ENCODE assay signal across 10 mouse cellular contexts in genomic region chr8:120696401-120697153, GRCm38 (mm10). TPM values are rescaled to one million over a fixed set of nuclear protein-coding genes. Genes with fewer than 3 reads are reported as not detected.
DNase-seq lines count a peak whose midpoint lies in the region; ATAC-seq and TF ChIP-seq lines count a peak whose summit lies in the region.
"Had no signal": no experiment of that assay in that cellular context is flagged by ENCODE, and none has a peak within 500 bp of the region (broad histone marks: within the 10 kb centered on the region; RNA-seq: fewer than 3 reads in every experiment).

No protein-coding gene starts in this region.

- TF ChIP-seq CTCF in hindbrain, postnatal 0 days (IDR thresholded peaks at IDR 0.05; ENCODE audit: low read depth) = no peak
- 0 out of 2 replicates have a peak, but pooled peaks have one; percentile 17 for TF ChIP-seq CTCF in thymus, adult 2 months (IDR thresholded peaks at IDR 0.05; ENCODE audit: borderline replicate concordance, control insufficient read depth, extremely low read depth, insufficient read depth, low read length, poor library complexity)

- no peaks in the 10 kb centered on the region for H3K36me3 ChIP-seq in hindbrain, postnatal 0 days (ENCODE audit: insufficient read depth, low read length)
- H3K36me3 ChIP-seq in thymus, adult 2 months (ENCODE audit: control insufficient read depth, insufficient read depth, low read length) = no peaks in the 10 kb centered on the region
- H3K36me3 ChIP-seq: embryonic facial prominence, embryonic 12.5 days had no signal

- peak; percentile 76 for ATAC-seq in hindbrain, postnatal 0 days
- ATAC-seq in erythroblast, adult 5-6 weeks (replicated peaks; ENCODE audit: low FRiP score, poor library complexity, severe bottlenecking) = no peak

- intact Hi-C loops in left cerebral cortex, postnatal 4 days (cut with DNase I) = no loop called here
- intact Hi-C loops in left cerebral cortex, postnatal 25 days (cut with DNase I) = no loop called here

- peak; percentile 33 for DNase-seq in embryo, embryonic 11 days
- DNase-seq in embryo, embryonic 9.5 days (ENCODE audit: extremely low spot score) = no peak
- peak; percentile 55 for DNase-seq in left cerebral cortex, postnatal 4 days
- DNase-seq in left cerebral cortex, postnatal 25 days (ENCODE audit: low spot score in 2 of 2) = no peak
- peak; percentile 55 for DNase-seq in hindbrain, postnatal 0 days (ENCODE audit: low spot score)
- peak; percentile 76 for DNase-seq in thymus, adult 2 months
- DNase-seq in cerebellum, postnatal 25 days = no peak

- 36% methylated on average over 13 of the region's 13 CpGs for WGBS in hindbrain, postnatal 0 days
- WGBS in thymus, adult 2 months = 15% methylated on average over 13 of the region's 13 CpGs

- H3K27ac ChIP-seq in hindbrain, postnatal 0 days = peak overlapping the region; percentile 23; the same call in 1 of the 2 replicates
- no peak overlapping the region for H3K27ac ChIP-seq in thymus, adult 2 months (ENCODE audit: control insufficient read depth, insufficient read depth, low read length)
- H3K27ac ChIP-seq: embryonic facial prominence, embryonic 12.5 days had no signal

- H3K9me3 ChIP-seq in hindbrain, postnatal 0 days (ENCODE audit: low read length) = no peaks in the 10 kb centered on the region
- H3K9me3 ChIP-seq: embryonic facial prominence, embryonic 12.5 days had no signal

- H3K4me1 ChIP-seq in hindbrain, postnatal 0 days (ENCODE audit: insufficient read depth, low read length) = 0 out of 2 replicates have a peak, but pooled peaks cover 4% of the 10 kb centered on the region
- H3K4me1 ChIP-seq in thymus, adult 2 months (replicated peaks; ENCODE audit: control insufficient read depth, insufficient read depth, low read length) = peaks cover 51% of the 10 kb centered on the region

- H3K4me3 ChIP-seq in hindbrain, postnatal 0 days (ENCODE audit: low read length) = no peak overlapping the region
- no peak overlapping the region for H3K4me3 ChIP-seq in thymus, adult 2 months (ENCODE audit: control insufficient read depth, insufficient read depth, low read length)
- H3K4me3 ChIP-seq: embryonic facial prominence, embryonic 12.5 days had no signal

- H3K27me3 ChIP-seq in hindbrain, postnatal 0 days (ENCODE audit: insufficient read depth, low read length) = no peaks in the 10 kb centered on the region
- no peaks in the 10 kb centered on the region for H3K27me3 ChIP-seq in thymus, adult 2 months (ENCODE audit: control insufficient read depth, insufficient read depth, low read length)
- H3K27me3 ChIP-seq: embryonic facial prominence, embryonic 12.5 days had no signal

- no peak for TF ChIP-seq POLR2A in thymus, adult 2 months (IDR thresholded peaks at IDR 0.05; ENCODE audit: control insufficient read depth, extremely low read depth, insufficient read depth, low read length, poor library complexity)

- H3K9ac ChIP-seq in hindbrain, postnatal 0 days (replicated peaks; ENCODE audit: low read length) = no peak overlapping the region
- H3K9ac ChIP-seq: embryonic facial prominence, embryonic 12.5 days had no signal

- H3K4me2 ChIP-seq in hindbrain, postnatal 0 days (ENCODE audit: low read depth, low read length) = no peak overlapping the region
- H3K4me2 ChIP-seq: embryonic facial prominence, embryonic 12.5 days had no signal

RNA-seq across cellular contexts. Expression of gene Emc8, which starts 28.2 kb away (rescaled TPM):
- total RNA-seq in left cerebral cortex, postnatal 4 days (2021) = 10 to 100 TPM; 68.7 to 69.7 TPM
- total RNA-seq in left cerebral cortex, postnatal 25 days (2021) = 10 to 100 TPM; 65.2 to 67.0 TPM
- total RNA-seq in hindbrain, postnatal 0 days (2014; rRNA removed) = 55.3 and 87.9 TPM in 2 replicates
- 124 and 128 TPM in 2 replicates for polyA plus RNA-seq in hindbrain, postnatal 0 days (2015; fragmentation: Nextera tagmentation; extraction: Ambion mirVana)
- polyA plus RNA-seq in thymus, adult 2 months (2012; rRNA removed) = 174 and 175 TPM in 2 replicates
- 10.9 and 16.7 TPM in 2 replicates for total RNA-seq in erythroblast, adult 5-6 weeks (2015; ENCODE audit: low replicate concordance)
- total RNA-seq in erythroblast, adult 5-6 weeks (2017; ENCODE audit: low replicate concordance) = 1.8 and 33.7 TPM in 2 replicates

RNA-seq across cellular contexts. Expression of gene Cox4i1, which starts 28.6 kb away (rescaled TPM):
- total RNA-seq in left cerebral cortex, postnatal 4 days (2021) = 100 to 1,000 TPM; 723 to 731 TPM
- 1,000 to 10,000 TPM; 1,169 to 1,197 TPM for total RNA-seq in left cerebral cortex, postnatal 25 days (2021)
- 545 and 609 TPM in 2 replicates for total RNA-seq in hindbrain, postnatal 0 days (2014; rRNA removed)
- polyA plus RNA-seq in hindbrain, postnatal 0 days (2015; fragmentation: Nextera tagmentation; extraction: Ambion mirVana) = 1,628 and 1,662 TPM in 2 replicates
- polyA plus RNA-seq in thymus, adult 2 months (2012; rRNA removed) = 842 and 1,074 TPM in 2 replicates
- total RNA-seq in erythroblast, adult 5-6 weeks (2015; ENCODE audit: low replicate concordance) = 237 and 289 TPM in 2 replicates
- 101 and 131 TPM in 2 replicates for total RNA-seq in erythroblast, adult 5-6 weeks (2017; ENCODE audit: low replicate concordance)

RNA-seq across cellular contexts. Expression of gene Gm27021, which starts 28.7 kb away (rescaled TPM):
- 1 to 10 TPM in 1 of 2 experiments, under 1 TPM in 1; 0.66 to 1.6 TPM for total RNA-seq in left cerebral cortex, postnatal 4 days (2021)
- total RNA-seq in left cerebral cortex, postnatal 25 days (2021) = under 1 TPM in 1 of 2 experiments, not detected in 1; 0.62 TPM
- total RNA-seq in hindbrain, postnatal 0 days (2014; rRNA removed) = 3.1 and 7.0 TPM in 2 replicates
- 10.2 and 10.9 TPM in 2 replicates for polyA plus RNA-seq in hindbrain, postnatal 0 days (2015; fragmentation: Nextera tagmentation; extraction: Ambion mirVana)
- 1.6 and 4.0 TPM in 2 replicates for polyA plus RNA-seq in thymus, adult 2 months (2012; rRNA removed)
- total RNA-seq in erythroblast, adult 5-6 weeks (2015; ENCODE audit: low replicate concordance) = not detected in 2 replicates
- not detected in 2 replicates for total RNA-seq in erythroblast, adult 5-6 weeks (2017; ENCODE audit: low replicate concordance)
- total RNA-seq: megakaryocyte-erythroid progenitor cell, adult 5-6 weeks had no signal

RNA-seq across cellular contexts. Expression of gene Irf8, which starts 39.6 kb away (rescaled TPM):
- 1 to 10 TPM; 1.8 to 2.5 TPM for total RNA-seq in left cerebral cortex, postnatal 4 days (2021)
- 1 to 10 TPM; 4.9 to 5.8 TPM for total RNA-seq in left cerebral cortex, postnatal 25 days (2021)
- total RNA-seq in hindbrain, postnatal 0 days (2014; rRNA removed) = 7.7 and 10.2 TPM in 2 replicates
- 5.2 and 6.2 TPM in 2 replicates for polyA plus RNA-seq in hindbrain, postnatal 0 days (2015; fragmentation: Nextera tagmentation; extraction: Ambion mirVana)
- polyA plus RNA-seq in thymus, adult 2 months (2012; rRNA removed) = 105 and 109 TPM in 2 replicates
- 14.6 and 17.5 TPM in 2 replicates for total RNA-seq in erythroblast, adult 5-6 weeks (2015; ENCODE audit: low replicate concordance)
- total RNA-seq in erythroblast, adult 5-6 weeks (2017; ENCODE audit: low replicate concordance) = 21.6 and 24.6 TPM in 2 replicates

RNA-seq across cellular contexts. Expression of gene 1190005I06Rik, which starts 49.1 kb away (rescaled TPM):
- total RNA-seq in left cerebral cortex, postnatal 4 days (2021) = 10 to 100 TPM in 1 of 2 experiments, 1 to 10 TPM in 1; 6.2 to 10.3 TPM
- total RNA-seq in left cerebral cortex, postnatal 25 days (2021) = 1 to 10 TPM; 8.6 TPM
- 12.3 and 26.5 TPM in 2 replicates for total RNA-seq in hindbrain, postnatal 0 days (2014; rRNA removed)
- polyA plus RNA-seq in hindbrain, postnatal 0 days (2015; fragmentation: Nextera tagmentation; extraction: Ambion mirVana) = 17.3 and 20.6 TPM in 2 replicates
- polyA plus RNA-seq in thymus, adult 2 months (2012; rRNA removed) = 5.6 and 6.1 TPM in 2 replicates
- total RNA-seq in erythroblast, adult 5-6 weeks (2015; ENCODE audit: low replicate concordance) = 2.3 TPM in 1 of 2 replicates, not detected in the other
- 5.0 TPM in 1 of 2 replicates, not detected in the other for total RNA-seq in erythroblast, adult 5-6 weeks (2017; ENCODE audit: low replicate concordance)
- total RNA-seq: megakaryocyte-erythroid progenitor cell, adult 5-6 weeks had no signal

Comparison
In these comparisons a context has a peak if more than half of its experiments do, and no peak if none do; other contexts are left out.
1. DNase-seq: peak in embryo, embryonic 11 days (single experiment), left cerebral cortex, postnatal 4 days (single experiment), hindbrain, postnatal 0 days (single experiment) and thymus, adult 2 months (single experiment); none in embryo, embryonic 9.5 days (single experiment), left cerebral cortex, postnatal 25 days (0 of 2) and cerebellum, postnatal 25 days (0 of 2).